Mouse (Mus musculus): Measurements from ENCODE around the gene Lrrk2.

- no peak for TF ChIP-seq CTCF (IDR thresholded peaks at IDR 0.05; ENCODE audit: low read depth, low read length)
- no peak for TF ChIP-seq POLR2A (IDR thresholded peaks at IDR 0.05; ENCODE audit: extremely low read depth, insufficient read depth, low read length)
These were observed 13.0 kb downstream of the Lrrk2 start for GRCm38 (mm10) chr15:91685880-91686563.

All from liver, adult 2 months (tissue).